Mouse (Mus musculus) liver, embryonic 14.5 days (tissue): ENCODE measurements around the gene Ctrc. TPM values are rescaled to one million over a fixed set of nuclear protein-coding genes. Genes with fewer than 3 reads are reported as not detected.
A peak's percentile ranks its signal among the peaks of the same experiment; 100 is the strongest.

Source experiments
- ATAC-seq: fragments of 200-750 bp; cut with Nextera tagmentation; 2 replicates; pipeline ENCODE4 v1.8.0; 2017; ENCODE audit warnings: moderate number of reproducible peaks, mild to moderate bottlenecking, moderate library complexity; ENCODE audit not compliant: insufficient read depth
- DNase-seq, 3 experiments: peaks; one replicate each; pipeline ENCODE4 v3.0.0-alpha.2; 2012 to 2013; ENCODE audit warnings: low read depth in 3 of 3, low spot score in 3 of 3
- H3K27ac ChIP-seq: fragments of 300-500 bp; sonication (generic); 2 replicates; pipeline ENCODE4 v1.5.1; 2014; ENCODE audit warnings: moderate library complexity, mild to moderate bottlenecking, control low read depth, inconsistent platforms
- H3K27me3 ChIP-seq: fragments of 300-500 bp; sonication (generic); 2 replicates; pipeline ENCODE4 v1.6.1; 2014; ENCODE audit warnings: mild to moderate bottlenecking, low read length, moderate library complexity; ENCODE audit not compliant: control insufficient read depth, insufficient read depth
- H3K36me3 ChIP-seq: fragments of 300-500 bp; sonication (generic); replicated peaks from 2 replicates; pipeline ENCODE4 v1.6.1; 2014; ENCODE audit warnings: low read depth; ENCODE audit not compliant: control insufficient read depth, insufficient read depth
- H3K4me1 ChIP-seq, 2 experiments: fragments of 200-500 bp in 1 of 2; fragments of 300-500 bp in 1 of 2; sonication (generic) in 1 of 2; replicated peaks; 2 replicates each; pipeline ENCODE4 v1.6.1; 2012 to 2014; ENCODE audit warnings: antibody characterized with exemption in 1 of 2, inconsistent platforms in 1 of 2, low read length in 1 of 2; ENCODE audit not compliant: control insufficient read depth in 2 of 2, insufficient read depth in 2 of 2
- H3K4me2 ChIP-seq: fragments of 300-500 bp; sonication (generic); 2 replicates; pipeline ENCODE4 v1.6.1; 2014; ENCODE audit warnings: low read depth, mild to moderate bottlenecking, control low read depth, moderate library complexity
- H3K4me3 ChIP-seq, 2 experiments: fragments of 200-500 bp in 1 of 2; fragments of 300-500 bp in 1 of 2; sonication (generic) in 1 of 2; 2 replicates each; pipeline ENCODE4 v1.5.1; 2012 to 2014; ENCODE audit warnings: low read depth in 2 of 2, low read length in 2 of 2, mild to moderate bottlenecking in 2 of 2, control low read depth in 1 of 2, inconsistent platforms in 1 of 2, moderate library complexity in 1 of 2; ENCODE audit not compliant: insufficient read depth in 1 of 2
- H3K9ac ChIP-seq: fragments of 300-500 bp; sonication (generic); replicated peaks from 2 replicates; pipeline ENCODE4 v1.6.1; 2014; ENCODE audit warnings: mild to moderate bottlenecking, control low read depth, moderate library complexity
- H3K9me3 ChIP-seq: fragments of 300-500 bp; sonication (generic); 2 replicates; pipeline ENCODE4 v1.6.1; 2016; ENCODE audit warnings: low read length, mixed read lengths; ENCODE audit not compliant: control insufficient read depth
- CTCF ChIP-seq: IDR thresholded peaks from 2 replicates; pipeline ENCODE4 v1.5.1; 2016; ENCODE audit warnings: antibody characterized with exemption, low read depth, control low read depth
- EP300 ChIP-seq: IDR thresholded peaks from 2 replicates; pipeline ENCODE4 v1.6.1; 2016; ENCODE audit warnings: antibody characterized with exemption, low read depth
- WGBS: fragments of 180-500 bp; shearing (Covaris S2); extraction: QIAGEN DNeasy Blood & Tissue Kit; methylation state at CpG from one replicate; pipeline ENCODE4 v1.1.7; 2014; ENCODE audit not compliant: insufficient replicate concordance; 5-methylcytosine and 5-hydroxymethylcytosine counted together
- polyA plus RNA-seq, 2 experiments: library from polyadenylated mRNA; depleted of rRNA in 1 of 2; stranded (reverse) in 1 of 2; unstranded in 1 of 2; fragments of >200 nt; fragmentation: Nextera tagmentation in 1 of 2; extraction: Ambion mirVana in 1 of 2; gene quantifications; 2 replicates each; pipeline versions ENCODE4 v1.2.1 to v1.2.3; 2012 to 2014

Ctrc gene
- polyA plus RNA-seq, 2 experiments = not detected

DNA sequence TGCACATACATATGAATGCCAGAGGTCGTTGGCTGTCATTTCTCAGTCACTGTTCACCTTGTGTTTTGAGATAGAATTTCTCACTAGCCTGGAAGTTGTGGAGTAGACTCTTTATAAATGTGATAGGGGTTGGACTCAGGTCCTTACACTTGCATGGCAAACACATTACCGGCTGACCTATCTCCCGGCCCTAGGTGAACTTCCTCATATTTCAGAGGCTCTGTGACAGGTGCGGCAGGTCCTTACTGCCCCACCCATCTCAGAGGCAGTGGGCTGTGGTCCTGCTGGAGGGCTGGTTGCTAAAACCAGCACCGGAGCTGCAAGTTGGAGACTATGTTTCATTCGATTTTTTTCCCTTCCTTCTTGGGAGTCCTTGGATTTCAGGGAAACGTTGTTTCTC, 32.5 kb upstream of the Ctrc start:
- H3K27me3 ChIP-seq = no peaks in the 10 kb centered on the region; the same call in none of the 2 replicates
- ATAC-seq = no peak

DNA sequence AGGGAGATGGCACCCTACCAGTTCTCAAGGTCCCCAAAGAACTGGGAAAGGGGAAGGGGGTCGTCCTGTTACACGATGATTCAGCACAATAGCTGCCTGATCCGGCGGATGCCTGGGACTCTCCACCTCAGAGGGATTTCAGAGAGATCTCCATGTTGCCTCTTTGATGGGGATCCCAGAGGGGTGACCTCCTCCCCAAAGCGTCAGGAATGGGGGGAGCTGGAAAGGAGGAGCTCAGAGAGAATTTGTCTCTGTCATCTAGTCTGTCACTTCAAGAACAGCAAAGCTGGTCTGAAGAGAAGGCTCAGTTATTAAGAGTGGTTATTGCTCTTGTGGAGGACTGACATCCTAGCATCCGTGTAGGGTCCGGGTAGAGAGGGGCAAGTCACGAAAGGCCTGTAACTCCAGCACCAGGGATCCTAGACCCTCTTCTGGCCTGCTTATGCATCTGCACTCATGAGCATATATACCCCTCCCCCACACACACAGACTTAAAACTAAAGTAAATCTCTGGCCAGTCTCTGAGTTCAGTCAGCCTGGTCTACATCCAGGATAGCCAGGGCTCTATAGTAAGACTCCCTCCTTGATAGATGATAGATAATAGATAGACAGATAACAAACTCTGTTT, 29.4 kb upstream of the Ctrc start:
- WGBS = 9% methylated on average over 8 of the region's 8 CpGs

More for the DNA sequence above, 32.5 kb upstream of the Ctrc start:
- Histone ChIP-seq H3K4me2 (no peak overlapping the region), H3K36me3 (no peaks in the 10 kb centered on the region), H3K9ac (no peak overlapping the region), H3K4me3 (no peak overlapping the region), H3K4me1 (peaks cover 13 to 25% of the 10 kb centered on the region in 2 experiments), H3K27ac (no peak overlapping the region), H3K9me3 (no peaks in the 10 kb centered on the region)
- WGBS = 36% methylated on average over 7 of the region's 7 CpGs
- TF ChIP-seq CTCF (no peak), EP300 (no peak)
- no peak for DNase-seq

DNA sequence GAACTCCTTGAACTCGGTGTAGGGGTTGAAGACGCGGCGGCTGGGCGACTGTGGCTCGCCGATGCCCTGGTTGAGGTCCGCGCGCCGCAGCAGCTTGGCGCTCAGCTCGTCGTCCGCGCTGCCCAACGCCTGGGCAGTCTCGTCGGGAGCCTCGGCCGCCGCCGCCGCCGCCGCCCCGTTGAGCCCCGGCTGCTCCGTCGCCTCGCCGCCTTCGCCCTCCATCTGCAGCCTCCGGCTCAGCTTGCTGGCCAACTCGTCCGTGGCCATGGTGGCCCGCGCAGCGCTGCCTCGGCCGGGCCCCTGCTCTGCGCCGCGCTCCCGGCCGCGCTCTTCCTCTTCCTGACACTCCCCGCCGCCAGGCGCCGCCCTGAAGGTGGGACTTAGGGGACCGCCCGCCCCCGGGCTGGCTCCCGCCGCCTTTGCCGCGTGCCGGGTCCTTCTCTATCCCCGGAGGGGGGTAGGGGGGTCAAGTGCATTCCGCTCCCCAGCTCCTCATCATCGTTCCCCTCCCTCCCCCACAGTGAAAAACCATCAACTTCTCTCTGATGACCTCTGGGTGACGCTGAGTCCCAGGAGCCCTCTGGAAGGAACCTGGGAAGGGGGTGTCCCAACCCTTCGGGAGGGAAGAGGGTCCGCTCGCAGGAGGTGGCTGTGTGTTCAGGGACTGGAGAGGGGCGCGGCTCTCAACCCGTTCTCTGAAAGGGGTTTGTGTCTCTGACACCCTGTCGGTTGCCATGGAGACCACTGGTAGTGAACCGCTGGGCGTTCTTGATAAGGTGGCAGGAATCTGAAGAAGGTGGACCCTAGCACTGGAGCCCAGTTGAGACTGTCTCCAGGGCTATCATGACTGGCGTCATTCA, 28.7 kb upstream of the Ctrc start, which contains the start of gene Efhd2:
Gene Efhd2, minus strand, starts transcription at position 320 of the 860 bp plus-strand sequence.
- TF ChIP-seq EP300 (peak; percentile 80), CTCF (peak; percentile 5)
- DNase-seq = peak; percentile 89 to 97 (median 90)
- Histone ChIP-seq H3K27me3 (no peaks in the 10 kb centered on the region; the same call in none of the 2 replicates), H3K4me3 (peak within 1 kb of the TSS; percentile 75 to 76), H3K4me1 (peaks cover 33 to 47% of the 10 kb centered on the region in 2 experiments), H3K4me2 (peak within 1 kb of the TSS; percentile 87), H3K9ac (peak within 1 kb of the TSS; percentile 89), H3K9me3 (no peaks in the 10 kb centered on the region), H3K36me3 (peaks cover 5% of the 10 kb centered on the region), H3K27ac (peak within 1 kb of the TSS; percentile 67)
- peak; percentile 90 for ATAC-seq
- under 1% methylated on average over 72 of the region's 73 CpGs for WGBS

More for the DNA sequence above, 29.4 kb upstream of the Ctrc start:
- H3K4me2 ChIP-seq = peak overlapping the region; percentile 87
- H3K4me1 ChIP-seq = peaks cover 33 to 47% of the 10 kb centered on the region in 2 experiments
- TF ChIP-seq CTCF = no peak
- no peaks in the 10 kb centered on the region for H3K9me3 ChIP-seq
- H3K27ac ChIP-seq = peak overlapping the region; percentile 18; the same call in 1 of the 2 replicates
- ATAC-seq (0 out of 2 replicates have a peak, but pooled peaks have one; percentile 0), DNase-seq (no peak)
- H3K27me3 ChIP-seq = no peaks in the 10 kb centered on the region; the same call in none of the 2 replicates
- peak overlapping the region; percentile 15 for H3K9ac ChIP-seq
- H3K4me3 ChIP-seq = peak overlapping the region; percentile 75 to 76
- H3K36me3 ChIP-seq = peaks cover 2% of the 10 kb centered on the region

DNA sequence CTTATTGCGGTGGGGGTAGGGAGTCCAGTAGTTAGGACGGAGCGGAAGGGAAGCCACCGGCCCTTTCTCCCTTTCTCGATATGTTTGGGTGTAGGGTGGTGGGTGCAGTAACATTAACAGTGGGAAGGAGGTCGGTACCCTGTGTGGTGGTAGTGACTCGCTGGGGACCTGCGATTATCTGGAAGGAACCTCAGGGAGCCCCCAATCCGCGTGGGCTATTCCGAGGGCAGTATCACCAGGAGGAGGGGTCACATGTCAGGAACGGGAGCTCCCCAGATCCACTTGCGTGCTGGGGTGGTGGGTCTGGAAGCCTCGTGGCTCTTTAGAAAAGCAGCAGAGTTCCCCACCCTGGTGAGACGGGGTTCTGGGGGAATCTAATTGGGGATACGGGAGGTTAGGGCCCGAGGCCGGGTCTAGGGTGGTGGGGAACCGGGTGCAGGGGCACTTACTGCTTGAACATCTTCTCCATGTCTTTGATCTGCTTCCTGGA, 28.0 kb upstream of the Ctrc start:
- Histone ChIP-seq H3K27ac (peak overlapping the region; percentile 67), H3K4me2 (peak overlapping the region; percentile 87), H3K4me1 (peaks cover 33 to 47% of the 10 kb centered on the region in 2 experiments), H3K27me3 (no peaks in the 10 kb centered on the region; the same call in none of the 2 replicates), H3K4me3 (peak overlapping the region; percentile 75 to 76), H3K9ac (peak overlapping the region; percentile 89), H3K9me3 (no peaks in the 10 kb centered on the region), H3K36me3 (peaks cover 5% of the 10 kb centered on the region)
- no peak for DNase-seq
- no peak for TF ChIP-seq EP300
- TF ChIP-seq CTCF = no peak
- ATAC-seq = no peak; the same call in 1 of the 2 replicates
- 0% methylated on average over 19 of the region's 19 CpGs for WGBS

DNA sequence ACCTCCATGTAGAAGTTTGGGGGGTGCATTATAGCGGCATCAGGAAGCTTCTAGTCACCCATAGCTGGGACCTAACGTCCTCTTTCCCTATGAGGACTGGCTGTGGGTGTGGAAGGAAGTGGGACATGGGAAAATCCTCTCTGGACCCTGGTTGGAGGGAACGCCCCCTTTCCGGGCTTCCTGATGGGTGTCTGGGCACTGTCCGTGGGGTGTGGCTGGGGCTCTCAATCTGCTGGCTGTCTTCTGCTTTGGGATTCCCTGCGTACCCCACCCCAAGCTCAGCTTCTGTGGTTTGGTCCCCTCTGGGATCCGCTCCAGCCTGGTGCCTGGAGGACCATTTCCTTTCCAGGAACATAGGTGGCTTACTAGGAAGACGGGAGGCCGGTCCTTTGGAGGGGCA, 26.8 kb upstream of the Ctrc start:
- peak overlapping the region; percentile 89 for H3K9ac ChIP-seq
- H3K4me3 ChIP-seq = peak overlapping the region; percentile 75 to 76
- no peaks in the 10 kb centered on the region for H3K9me3 ChIP-seq
- H3K27ac ChIP-seq = no peak overlapping the region
- peaks cover 5% of the 10 kb centered on the region for H3K36me3 ChIP-seq
- DNase-seq = no peak
- 78% methylated on average over 9 of the region's 9 CpGs for WGBS
- TF ChIP-seq CTCF (no peak), EP300 (no peak)
- peaks cover 33 to 47% of the 10 kb centered on the region in 2 experiments for H3K4me1 ChIP-seq
- peak overlapping the region; percentile 87 for H3K4me2 ChIP-seq
- no peak for ATAC-seq
- H3K27me3 ChIP-seq = no peaks in the 10 kb centered on the region; the same call in none of the 2 replicates
